Mouse (Mus musculus): Measurements from ENCODE around the gene Pdcd2l. TPM values are rescaled to one million over a fixed set of nuclear protein-coding genes. Genes with fewer than 3 reads are reported as not detected.
A peak's percentile ranks its signal among the peaks of the same experiment; 100 is the strongest.

Pdcd2l gene
- 35.0 and 39.7 TPM in 2 replicates for total RNA-seq (2014; rRNA removed)
- polyA plus RNA-seq (2015; fragmentation: Nextera tagmentation; extraction: Ambion mirVana), result 64.4 and 68.0 TPM in 2 replicates

DNA sequence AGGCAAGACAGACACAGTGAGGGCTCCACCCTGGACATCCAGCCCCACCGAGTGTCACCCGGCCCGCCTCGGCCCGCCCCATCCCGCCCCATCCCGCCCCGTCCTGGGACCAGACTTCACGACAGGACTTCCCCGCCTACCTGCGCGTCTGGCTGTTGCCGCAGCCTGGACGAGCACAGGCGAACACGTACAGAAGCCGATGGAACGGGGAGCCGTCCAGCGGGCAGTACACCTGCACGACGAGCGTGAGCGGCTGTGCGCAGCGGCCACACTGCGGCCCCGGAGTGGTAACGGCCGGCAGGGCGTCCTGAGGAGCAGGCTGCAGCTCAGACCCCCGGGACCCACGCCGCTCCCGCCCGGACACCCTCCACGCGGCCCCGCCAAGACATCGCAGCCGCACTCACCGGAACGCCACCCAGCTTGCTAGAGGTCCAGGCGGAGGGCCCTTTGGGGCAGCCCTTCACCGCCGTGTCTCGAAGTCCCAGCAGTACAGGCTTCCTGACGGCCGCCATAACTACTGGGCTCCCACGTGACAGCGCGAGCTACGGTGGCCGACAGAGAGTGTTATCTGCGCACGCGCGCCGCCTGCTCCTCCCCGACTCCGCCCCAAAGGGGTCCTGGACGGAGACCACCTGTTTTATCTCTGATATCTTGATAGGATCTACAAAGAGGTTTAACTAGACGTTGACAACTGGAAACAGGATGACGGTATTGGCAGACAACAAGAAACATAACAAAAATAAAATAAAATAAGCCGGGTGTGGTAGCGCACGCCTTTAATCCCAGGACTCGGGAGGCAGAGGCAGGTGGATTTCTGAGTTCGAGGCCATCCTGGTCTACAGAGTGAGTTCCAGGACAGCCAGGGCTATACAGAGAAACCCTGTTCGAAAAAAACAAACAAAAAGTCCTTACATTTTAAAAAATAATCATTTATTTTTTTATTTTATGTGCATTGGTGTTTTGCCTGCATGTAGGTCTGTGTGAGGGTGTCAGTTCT, at the start of gene Pdcd2l:
Gene Pdcd2l (minus strand): TSS at position 530 of the 997 bp plus-strand sequence.
- ATAC-seq (ENCODE audit: low FRiP score), result peak; percentile 95
- no peaks in the 10 kb centered on the region for H3K9me3 ChIP-seq (ENCODE audit: low read length)
- H3K36me3 ChIP-seq (ENCODE audit: insufficient read depth, low read length), result peaks cover 21% of the 10 kb centered on the region
- peak within 1 kb of the TSS; percentile 90 for H3K4me2 ChIP-seq (ENCODE audit: low read depth, low read length, poor library complexity, severe bottlenecking)
- no peaks in the 10 kb centered on the region for H3K27me3 ChIP-seq (ENCODE audit: insufficient read depth, low read length)
- peak within 1 kb of the TSS; percentile 79 for H3K27ac ChIP-seq (ENCODE audit: low read depth, low read length)
- peak within 1 kb of the TSS; percentile 97 for H3K4me3 ChIP-seq (ENCODE audit: low read depth, low read length)
- no peak for TF ChIP-seq CTCF (IDR thresholded peaks at IDR 0.05)
- 4% methylated on average over 65 of the region's 70 CpGs for WGBS
- peak; percentile 94 for DNase-seq (ENCODE audit: low spot score)
- peak within 1 kb of the TSS; percentile 93 for H3K9ac ChIP-seq (replicated peaks; ENCODE audit: low read length, poor library complexity, severe bottlenecking)
- no peaks in the 10 kb centered on the region for H3K4me1 ChIP-seq (ENCODE audit: insufficient read depth, low read length)

DNA sequence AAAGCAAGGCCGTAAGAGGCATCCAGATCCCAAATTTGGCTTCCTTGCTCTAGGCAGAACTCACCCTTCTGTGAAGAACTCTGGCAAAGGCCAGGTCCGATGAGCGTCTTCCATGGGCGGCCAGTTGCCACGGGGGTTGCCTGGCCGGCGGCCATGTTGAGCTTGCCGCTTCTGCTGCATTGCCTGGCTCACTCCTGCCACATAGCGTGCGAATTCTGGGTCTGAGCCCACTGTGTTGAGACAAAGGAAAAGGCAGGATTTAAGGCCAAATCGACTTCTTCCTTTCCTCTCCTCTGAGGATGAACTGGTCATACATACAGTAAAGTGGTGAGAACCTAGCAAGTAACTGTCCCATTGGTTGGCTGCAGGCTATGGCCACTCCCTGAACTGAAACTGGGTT, 45.7 kb upstream of the Pdcd2l start:
- 92% methylated on average over 11 of the region's 11 CpGs for WGBS
- Histone ChIP-seq H3K4me2 (ENCODE audit: low read depth, low read length, poor library complexity, severe bottlenecking) (no peak overlapping the region), H3K4me3 (ENCODE audit: low read depth, low read length) (no peak overlapping the region), H3K27ac (ENCODE audit: low read depth, low read length) (no peak overlapping the region), H3K4me1 (ENCODE audit: insufficient read depth, low read length) (no peaks in the 10 kb centered on the region), H3K36me3 (ENCODE audit: insufficient read depth, low read length) (peaks cover 59% of the 10 kb centered on the region), H3K9me3 (ENCODE audit: low read length) (no peaks in the 10 kb centered on the region), H3K9ac (replicated peaks; ENCODE audit: low read length, poor library complexity, severe bottlenecking) (no peak overlapping the region), H3K27me3 (ENCODE audit: insufficient read depth, low read length) (no peaks in the 10 kb centered on the region)
- ATAC-seq (ENCODE audit: low FRiP score) (no peak), DNase-seq (ENCODE audit: low spot score) (peak; percentile 64)
- no peak for TF ChIP-seq CTCF (IDR thresholded peaks at IDR 0.05)

DNA sequence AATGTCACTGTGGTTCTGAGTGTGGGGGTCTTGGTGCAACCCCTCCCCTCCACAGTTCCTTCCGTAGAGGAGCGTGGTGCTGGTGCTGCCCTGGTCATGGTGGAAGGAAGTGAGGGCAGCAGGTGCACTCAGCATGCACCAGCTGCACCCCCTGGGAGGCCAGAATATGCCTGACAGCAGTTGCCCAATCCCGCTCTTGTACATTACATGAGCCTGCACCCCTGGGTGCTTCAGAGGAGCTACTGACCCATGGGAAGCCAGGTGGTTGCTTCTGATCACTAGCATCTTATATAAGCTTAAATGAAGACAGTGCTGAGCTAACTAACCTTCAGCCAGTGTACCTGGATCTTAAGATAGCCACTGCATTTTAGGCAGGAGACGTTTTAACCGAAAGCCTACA, 41.6 kb upstream of the Pdcd2l start:
- Histone ChIP-seq H3K27ac (ENCODE audit: low read depth, low read length) (no peak overlapping the region), H3K27me3 (ENCODE audit: insufficient read depth, low read length) (no peaks in the 10 kb centered on the region), H3K9ac (replicated peaks; ENCODE audit: low read length, poor library complexity, severe bottlenecking) (no peak overlapping the region), H3K4me2 (ENCODE audit: low read depth, low read length, poor library complexity, severe bottlenecking) (no peak overlapping the region), H3K36me3 (ENCODE audit: insufficient read depth, low read length) (peaks cover 41% of the 10 kb centered on the region), H3K4me3 (ENCODE audit: low read depth, low read length) (no peak overlapping the region), H3K4me1 (ENCODE audit: insufficient read depth, low read length) (no peaks in the 10 kb centered on the region), H3K9me3 (ENCODE audit: low read length) (no peaks in the 10 kb centered on the region)
- WGBS, result 86% methylated on average over 5 of the region's 5 CpGs
- no peak for TF ChIP-seq CTCF (IDR thresholded peaks at IDR 0.05)
- DNase-seq (ENCODE audit: low spot score) (no peak), ATAC-seq (ENCODE audit: low FRiP score) (no peak)

DNA sequence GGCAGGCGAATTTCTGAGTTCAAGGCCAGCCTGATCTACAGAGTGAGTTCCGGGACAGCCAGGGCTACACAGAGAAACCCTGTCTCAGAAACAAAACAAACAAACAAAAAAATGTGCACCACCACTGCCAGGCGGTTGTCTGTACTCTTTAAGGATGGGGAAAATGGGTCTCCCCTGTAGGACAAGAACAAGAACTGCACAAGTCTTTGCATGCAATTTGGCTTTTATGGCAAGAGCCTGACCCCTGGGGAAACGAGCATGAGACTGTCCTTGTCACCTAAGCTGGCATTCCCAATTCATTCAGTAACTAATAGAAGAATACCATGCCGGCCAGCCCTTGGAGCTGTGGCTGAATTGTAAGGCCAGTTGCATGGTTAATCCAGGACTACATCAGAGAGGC, 39.1 kb upstream of the Pdcd2l start:
- ATAC-seq (ENCODE audit: low FRiP score) (no peak), DNase-seq (ENCODE audit: low spot score) (no peak)
- peaks cover 29% of the 10 kb centered on the region for H3K36me3 ChIP-seq (ENCODE audit: insufficient read depth, low read length)
- no peaks in the 10 kb centered on the region for H3K9me3 ChIP-seq (ENCODE audit: low read length)
- H3K27me3 ChIP-seq (ENCODE audit: insufficient read depth, low read length), result no peaks in the 10 kb centered on the region
- H3K4me2 ChIP-seq (ENCODE audit: low read depth, low read length, poor library complexity, severe bottlenecking), result no peak overlapping the region
- TF ChIP-seq CTCF (IDR thresholded peaks at IDR 0.05), result peak; percentile 1; the same call in 1 of the 2 replicates
- no peaks in the 10 kb centered on the region for H3K4me1 ChIP-seq (ENCODE audit: insufficient read depth, low read length)
- H3K9ac ChIP-seq (replicated peaks; ENCODE audit: low read length, poor library complexity, severe bottlenecking), result no peak overlapping the region
- no peak overlapping the region for H3K27ac ChIP-seq (ENCODE audit: low read depth, low read length)
- no peak overlapping the region for H3K4me3 ChIP-seq (ENCODE audit: low read depth, low read length)
- WGBS, result 88% methylated on average over 5 of the region's 5 CpGs

DNA sequence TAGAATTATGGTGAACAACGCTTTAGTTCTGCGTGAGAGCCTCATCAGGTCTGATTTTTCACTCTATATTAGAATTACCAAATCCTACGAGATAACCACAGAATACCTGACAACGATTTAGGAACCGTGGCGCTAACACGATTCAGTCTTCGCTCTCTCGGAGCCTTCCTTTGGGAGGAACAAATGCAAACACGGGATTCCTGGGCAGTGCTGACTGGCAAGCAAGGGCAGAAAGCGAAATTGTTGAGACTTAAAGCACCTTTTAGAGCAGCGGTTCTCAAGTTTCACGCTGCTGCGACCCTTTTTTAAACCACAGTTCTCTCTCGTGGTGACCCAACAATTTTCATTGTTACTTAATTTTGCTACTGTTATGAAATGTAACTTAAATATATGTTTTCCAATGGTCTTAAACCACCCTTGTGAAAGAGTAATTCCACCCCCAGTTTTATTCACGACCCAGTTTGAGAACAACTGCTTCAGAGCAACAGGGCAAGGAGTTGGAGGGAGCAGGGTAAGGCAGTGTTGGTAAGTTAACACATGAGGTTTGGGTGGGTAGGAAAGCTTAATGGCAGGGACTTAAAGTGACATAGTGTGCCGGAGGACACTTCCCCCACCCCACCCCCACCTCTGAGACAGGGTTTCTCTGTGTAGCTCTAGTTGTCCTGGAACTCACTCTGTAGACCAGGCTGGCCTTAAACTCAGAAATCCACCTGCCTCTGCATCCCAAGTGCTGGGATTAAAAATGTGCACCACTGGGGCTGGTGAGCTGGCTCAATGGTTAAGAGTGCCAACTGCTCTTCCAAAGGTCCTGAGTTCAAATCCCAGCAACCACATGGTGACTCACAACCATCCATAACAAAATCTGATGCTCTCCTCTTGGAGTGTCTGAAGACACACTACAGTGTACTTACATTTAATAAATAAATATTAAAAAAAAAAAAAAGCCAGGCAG, 38.4 kb upstream of the Pdcd2l start:
- WGBS, result 2% methylated on average over 17 of the region's 17 CpGs
- Histone ChIP-seq H3K9me3 (ENCODE audit: low read length) (no peaks in the 10 kb centered on the region), H3K27me3 (ENCODE audit: insufficient read depth, low read length) (no peaks in the 10 kb centered on the region), H3K9ac (replicated peaks; ENCODE audit: low read length, poor library complexity, severe bottlenecking) (peak overlapping the region; percentile 51), H3K4me2 (ENCODE audit: low read depth, low read length, poor library complexity, severe bottlenecking) (peak overlapping the region; percentile 61), H3K4me3 (ENCODE audit: low read depth, low read length) (peak overlapping the region; percentile 39), H3K27ac (ENCODE audit: low read depth, low read length) (peak overlapping the region; percentile 85), H3K4me1 (ENCODE audit: insufficient read depth, low read length) (no peaks in the 10 kb centered on the region), H3K36me3 (ENCODE audit: insufficient read depth, low read length) (peaks cover 24% of the 10 kb centered on the region)
- peak; percentile 0; the same call in 1 of the 2 replicates for ATAC-seq (ENCODE audit: low FRiP score)
- no peak for DNase-seq (ENCODE audit: low spot score)
- TF ChIP-seq CTCF (IDR thresholded peaks at IDR 0.05), result no peak

Measured in midbrain, postnatal 0 days (tissue).